Mouse (Mus musculus) spleen, adult 2 months (tissue): ENCODE results near the gene Gm20388.

Experiments used
- CTCF ChIP-seq: fragments of 200-500 bp; IDR thresholded peaks from 2 replicates; pipeline ENCODE4 v1.5.1; 2011; ENCODE audit warnings: mild to moderate bottlenecking, inconsistent platforms; ENCODE audit not compliant: insufficient read depth, insufficient read length, insufficient replicate concordance; ENCODE audit errors: extremely low read depth
- POLR2A ChIP-seq: fragments of 200-500 bp; IDR thresholded peaks from 2 replicates; pipeline ENCODE4 v1.6.1; 2011; ENCODE audit warnings: low read depth, low read length, inconsistent platforms

DNA sequence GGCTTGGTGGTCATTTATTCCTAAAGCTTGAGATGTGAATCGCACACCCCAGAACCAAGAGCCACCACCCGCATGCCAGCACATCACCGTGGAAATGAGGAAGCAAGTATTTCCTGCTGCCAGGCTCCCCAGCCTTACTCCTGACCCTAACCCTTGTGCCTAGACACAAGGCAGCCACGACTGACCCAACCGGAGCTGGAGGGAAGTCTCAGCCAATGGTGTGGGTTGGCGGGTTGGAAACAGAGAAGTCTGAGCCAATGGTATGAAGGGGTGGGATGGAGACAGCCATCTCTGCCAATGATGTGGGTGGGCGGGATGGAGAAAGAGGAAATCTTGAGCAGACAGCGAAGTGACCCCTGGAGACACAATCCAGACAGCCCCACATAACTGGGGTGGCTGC, 1314.1 kb downstream of the Gm20388 start:
- TF ChIP-seq POLR2A: no peak
- no peak for TF ChIP-seq CTCF
